ENCODE assay signal across 8 mouse cellular contexts in the genomic region with DNA sequence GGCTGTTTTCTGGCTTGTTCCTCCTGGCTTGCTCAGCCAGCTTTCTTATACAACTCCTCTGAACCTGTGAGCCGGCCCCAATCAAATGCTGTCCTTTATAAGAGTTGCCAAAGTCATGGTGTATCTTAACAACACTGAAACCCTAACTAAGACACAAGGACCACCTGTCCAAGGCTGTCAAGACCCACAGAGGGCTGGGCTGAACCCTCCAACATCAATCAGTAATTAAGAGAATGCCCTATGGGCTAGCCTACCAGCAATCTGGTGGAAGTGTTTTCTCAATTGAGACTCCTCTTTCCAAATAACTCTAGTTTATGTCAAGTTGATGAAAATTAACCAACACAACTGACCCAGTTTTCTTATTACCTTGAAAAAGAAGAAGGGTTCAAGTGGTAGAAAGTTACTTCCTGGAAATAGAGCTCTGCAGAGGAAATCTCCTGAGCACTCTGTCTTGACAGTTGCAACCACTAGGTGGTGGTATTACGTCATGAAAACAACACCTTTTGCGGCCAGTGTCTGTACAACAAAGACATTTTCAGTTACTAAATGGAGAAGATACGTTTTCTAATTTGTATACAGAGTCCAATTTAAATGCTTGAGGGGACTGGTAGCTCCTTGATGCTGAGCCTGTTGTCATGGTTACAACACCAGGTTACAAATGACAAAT. TPM values are rescaled to one million over a fixed set of nuclear protein-coding genes. Genes with fewer than 3 reads are reported as not detected.
DNase-seq lines count a peak whose midpoint lies in the region; ATAC-seq and TF ChIP-seq lines count a peak whose summit lies in the region.

No protein-coding gene starts in this region.

- no peak overlapping the region for H3K4me3 ChIP-seq in heart, adult 2 months
- no peak overlapping the region for H3K4me3 ChIP-seq in heart, embryonic 10.5 days
- no peak overlapping the region for H3K4me3 ChIP-seq in left cerebral cortex, adult 2 months
- no peak overlapping the region for H3K4me3 ChIP-seq in midbrain, embryonic 12.5 days

- DNase-seq in heart, adult 2 months, result peak; percentile 58 to 74
- no peak for DNase-seq in heart, embryonic 10.5 days (ENCODE audit: low spot score)
- DNase-seq in cerebellum, adult 18-20 months, result peak; percentile 79 to 85
- DNase-seq in forelimb bud, embryonic 11.5 days (ENCODE audit: low read depth, low spot score), result peak; percentile 85
- peak; percentile 64 for DNase-seq in hindlimb bud, embryonic 11.5 days (ENCODE audit: extremely low spot score, low read depth, low spot score)
- peak; percentile 72 to 74 for DNase-seq in left cerebral cortex, adult 2 months (ENCODE audit: extremely low spot score in 1 of 2, low spot score in 2 of 2)
- DNase-seq in right cerebral cortex, postnatal 4 days, result peak; percentile 70

- H3K36me3 ChIP-seq in heart, adult 2 months (ENCODE audit: control insufficient read depth, insufficient read depth, low read length), result no peaks in the 10 kb centered on the region
- no peaks in the 10 kb centered on the region for H3K36me3 ChIP-seq in heart, embryonic 10.5 days
- no peaks in the 10 kb centered on the region for H3K36me3 ChIP-seq in midbrain, embryonic 12.5 days

- no peak overlapping the region for H3K27ac ChIP-seq in heart, adult 2 months
- H3K27ac ChIP-seq in heart, embryonic 10.5 days, result no peak overlapping the region
- no peak overlapping the region for H3K27ac ChIP-seq in left cerebral cortex, adult 2 months
- H3K27ac ChIP-seq in midbrain, embryonic 12.5 days (replicated peaks), result no peak overlapping the region

- ATAC-seq in midbrain, embryonic 12.5 days (ENCODE audit: low FRiP score, low read depth), result peak; percentile 74

- intact Hi-C loops in heart, adult 2 months (cut with DNase I), result loop anchor here (1.0 kb wide), 2 partner anchors 135 to 203 kb away; no protein-coding TSS in a partner anchor
- intact Hi-C loops in left cerebral cortex, adult 2 months (cut with DNase I), result loop anchor here (1.0 kb wide), 2 partner anchors 136 to 200 kb away; no protein-coding TSS in a partner anchor

- H3K9me3 ChIP-seq in heart, embryonic 10.5 days, result no peaks in the 10 kb centered on the region
- no peaks in the 10 kb centered on the region for H3K9me3 ChIP-seq in midbrain, embryonic 12.5 days

- H3K4me1 ChIP-seq in heart, adult 2 months (ENCODE audit: control insufficient read depth, insufficient read depth, low read length), result peaks cover 2% of the 10 kb centered on the region
- peaks cover 12% of the 10 kb centered on the region for H3K4me1 ChIP-seq in heart, embryonic 10.5 days
- H3K4me1 ChIP-seq in midbrain, embryonic 12.5 days, result peaks cover 6% of the 10 kb centered on the region; the same call in 1 of the 2 replicates

- no peaks in the 10 kb centered on the region for H3K79me2 ChIP-seq in heart, adult 2 months (replicated peaks; ENCODE audit: control insufficient read depth, insufficient read depth, low read length)

- H3K27me3 ChIP-seq in heart, adult 2 months (ENCODE audit: control insufficient read depth, insufficient read depth, low read length), result 0 out of 2 replicates have a peak, but pooled peaks cover 2% of the 10 kb centered on the region
- peaks cover 72% of the 10 kb centered on the region for H3K27me3 ChIP-seq in heart, embryonic 10.5 days (ENCODE audit: insufficient read depth, poor library complexity, severe bottlenecking)
- H3K27me3 ChIP-seq in midbrain, embryonic 12.5 days, result no peaks in the 10 kb centered on the region

- no peak for TF ChIP-seq POLR2A in heart, adult 2 months (IDR thresholded peaks at IDR 0.05; ENCODE audit: insufficient read depth, low read depth, low read length)

- peak; percentile 92 for TF ChIP-seq CTCF in heart, adult 2 months (IDR thresholded peaks at IDR 0.05)
- peak; percentile 82 for TF ChIP-seq CTCF in left cerebral cortex, adult 2 months (IDR thresholded peaks at IDR 0.05)

- no peak for TF ChIP-seq EP300 in heart, adult 2 months (IDR thresholded peaks at IDR 0.05; ENCODE audit: insufficient read depth, low read depth, low read length)

- H3K4me2 ChIP-seq in midbrain, embryonic 12.5 days (replicated peaks), result no peak overlapping the region

- no peak overlapping the region; the same call in 1 of the 2 replicates for H3K9ac ChIP-seq in heart, adult 2 months (ENCODE audit: low read depth, low read length)
- no peak overlapping the region for H3K9ac ChIP-seq in midbrain, embryonic 12.5 days (replicated peaks)

- WGBS in heart, adult 2 months, result 24% methylated on average over 4 of the region's 4 CpGs
- WGBS in heart, embryonic 10.5 days, result 24% methylated on average over 4 of the region's 4 CpGs
- 23% methylated on average over 4 of the region's 4 CpGs for WGBS in midbrain, embryonic 12.5 days

RNA-seq across cellular contexts. Expression of gene Rgs3, which starts 1.4 kb away (rescaled TPM):
- total RNA-seq in heart, adult 2 months (2021), result 10 to 100 TPM; 23.5 to 33.7 TPM
- polyA plus RNA-seq in heart, adult 2 months (2012; rRNA removed), result 48.1 and 49.4 TPM in 2 replicates
- polyA plus RNA-seq in heart, embryonic 10.5 days (2016; fragmentation: Nextera tagmentation; extraction: Ambion mirVana), result 61.4 and 65.4 TPM in 2 replicates
- total RNA-seq in left cerebral cortex, adult 2 months (2021), result 10 to 100 TPM; 25.8 to 27.3 TPM
- 58.5 and 60.2 TPM in 2 replicates for polyA plus RNA-seq in midbrain, embryonic 12.5 days (2016; fragmentation: Nextera tagmentation; extraction: Ambion mirVana)

RNA-seq across cellular contexts. Expression of gene 4933430I17Rik, which starts 35.9 kb away (rescaled TPM):
- not detected for total RNA-seq in heart, adult 2 months (2021)
- polyA plus RNA-seq in heart, adult 2 months (2012; rRNA removed), result not detected in 2 replicates
- polyA plus RNA-seq in heart, embryonic 10.5 days (2016; fragmentation: Nextera tagmentation; extraction: Ambion mirVana), result 0.36 and 0.49 TPM in 2 replicates
- under 1 TPM; 0.19 to 0.63 TPM for total RNA-seq in left cerebral cortex, adult 2 months (2021)
- 1.4 and 1.5 TPM in 2 replicates for polyA plus RNA-seq in midbrain, embryonic 12.5 days (2016; fragmentation: Nextera tagmentation; extraction: Ambion mirVana)

RNA-seq across cellular contexts. Expression of gene Pole3, which starts 36.2 kb away (rescaled TPM):
- 10 to 100 TPM; 16.1 to 19.1 TPM for total RNA-seq in heart, adult 2 months (2021)
- 10.5 and 18.0 TPM in 2 replicates for polyA plus RNA-seq in heart, adult 2 months (2012; rRNA removed)
- 72.1 and 87.4 TPM in 2 replicates for polyA plus RNA-seq in heart, embryonic 10.5 days (2016; fragmentation: Nextera tagmentation; extraction: Ambion mirVana)
- 10 to 100 TPM; 20.4 to 21.5 TPM for total RNA-seq in left cerebral cortex, adult 2 months (2021)
- 102 and 110 TPM in 2 replicates for polyA plus RNA-seq in midbrain, embryonic 12.5 days (2016; fragmentation: Nextera tagmentation; extraction: Ambion mirVana)

RNA-seq across cellular contexts. Expression of gene Alad, which starts 41.4 kb away (rescaled TPM):
- total RNA-seq in heart, adult 2 months (2021), result 10 to 100 TPM; 65.6 to 70.8 TPM
- 123 and 126 TPM in 2 replicates for polyA plus RNA-seq in heart, adult 2 months (2012; rRNA removed)
- 144 and 157 TPM in 2 replicates for polyA plus RNA-seq in heart, embryonic 10.5 days (2016; fragmentation: Nextera tagmentation; extraction: Ambion mirVana)
- total RNA-seq in left cerebral cortex, adult 2 months (2021), result 10 to 100 TPM; 32.1 to 34.0 TPM
- polyA plus RNA-seq in midbrain, embryonic 12.5 days (2016; fragmentation: Nextera tagmentation; extraction: Ambion mirVana), result 67.3 and 68.4 TPM in 2 replicates

RNA-seq across cellular contexts. Expression of gene Hdhd3, which starts 57.8 kb away (rescaled TPM):
- 1 to 10 TPM; 3.9 to 4.0 TPM for total RNA-seq in heart, adult 2 months (2021)
- 9.0 and 11.2 TPM in 2 replicates for polyA plus RNA-seq in heart, adult 2 months (2012; rRNA removed)
- 7.0 and 10.1 TPM in 2 replicates for polyA plus RNA-seq in heart, embryonic 10.5 days (2016; fragmentation: Nextera tagmentation; extraction: Ambion mirVana)
- total RNA-seq in left cerebral cortex, adult 2 months (2021), result 10 to 100 TPM in 1 of 2 experiments, 1 to 10 TPM in 1; 8.3 to 10.3 TPM
- polyA plus RNA-seq in midbrain, embryonic 12.5 days (2016; fragmentation: Nextera tagmentation; extraction: Ambion mirVana), result 12.0 and 12.8 TPM in 2 replicates
